Mouse (Mus musculus): ENCODE results near the gene Srebf2.

DNA sequence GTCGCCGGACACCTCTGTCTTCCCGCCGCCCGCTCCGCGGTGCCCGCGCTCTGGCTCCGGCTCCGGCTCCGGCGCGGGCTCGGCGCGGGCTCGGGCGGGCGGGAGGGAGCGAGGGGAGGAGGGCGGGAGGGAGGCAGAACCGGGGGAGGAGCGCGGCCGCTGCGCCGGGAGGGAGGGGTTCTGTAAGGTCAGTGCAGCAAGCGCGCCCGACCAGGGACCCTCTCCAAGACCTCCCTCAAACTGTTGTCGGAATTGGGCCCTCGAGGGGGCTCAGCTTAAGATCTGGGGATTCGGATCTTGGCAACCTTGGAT lies 65.7 kb downstream of the Srebf2 start, which contains the start of gene Shisa8:
- TF ChIP-seq CTCF (IDR thresholded peaks at IDR 0.05; ENCODE audit: extremely low read depth, insufficient read length, insufficient replicate concordance, low read depth, low read length) (no peak), POLR2A (IDR thresholded peaks at IDR 0.05; ENCODE audit: low read depth, low read length) (no peak)
